Mouse (Mus musculus) forebrain, embryonic 14.5 days (tissue): Measurements from ENCODE around the gene Scmh1. TPM values are rescaled to one million over a fixed set of nuclear protein-coding genes. Genes with fewer than 3 reads are reported as not detected.
A peak's percentile ranks its signal among the peaks of the same experiment; 100 is the strongest.

Experiments used
- ATAC-seq: fragments of 200-750 bp; cut with Nextera tagmentation; 2 replicates; pipeline ENCODE4 v1.8.0; 2017; ENCODE audit warnings: mild to moderate bottlenecking, moderate library complexity
- DNase-seq: peaks from one replicate; pipeline ENCODE4 v3.0.0-alpha.2; 2015; ENCODE audit warnings: low spot score
- H3K27ac ChIP-seq: fragments of 300-500 bp; sonication (generic); 2 replicates; pipeline ENCODE4 v1.5.1; 2014; ENCODE audit warnings: low read depth, mild to moderate bottlenecking, control low read depth, low read length, moderate library complexity
- H3K27me3 ChIP-seq: fragments of 300-500 bp; sonication (generic); replicated peaks from 2 replicates; pipeline ENCODE4 v1.6.1; 2014; ENCODE audit warnings: low read length, control low read depth, mixed read lengths; ENCODE audit not compliant: control insufficient read depth, insufficient read depth
- H3K36me3 ChIP-seq: fragments of 300-500 bp; sonication (generic); 2 replicates; pipeline ENCODE4 v1.6.1; 2014; ENCODE audit warnings: low read length, control low read depth; ENCODE audit not compliant: control insufficient read depth, insufficient read depth
- H3K4me1 ChIP-seq: fragments of 300-500 bp; sonication (generic); 2 replicates; pipeline ENCODE4 v1.6.1; 2014; ENCODE audit warnings: antibody characterized with exemption, low read length, control low read depth; ENCODE audit not compliant: control insufficient read depth, insufficient read depth
- H3K4me2 ChIP-seq: fragments of 300-500 bp; sonication (generic); 2 replicates; pipeline ENCODE4 v1.6.1; 2014; ENCODE audit warnings: mild to moderate bottlenecking, control low read depth, low read length
- H3K4me3 ChIP-seq: fragments of 300-500 bp; sonication (generic); 2 replicates; pipeline ENCODE4 v1.5.1; 2014; ENCODE audit warnings: low read depth, low read length, control low read depth
- H3K9ac ChIP-seq: fragments of 300-500 bp; sonication (generic); 2 replicates; pipeline ENCODE4 v1.6.1; 2014; ENCODE audit warnings: mild to moderate bottlenecking, low read length, control low read depth, moderate library complexity
- H3K9me3 ChIP-seq: fragments of 300-500 bp; sonication (generic); replicated peaks from 2 replicates; pipeline ENCODE4 v1.6.1; 2016; ENCODE audit warnings: low read length, control low read depth, mixed read lengths; ENCODE audit not compliant: control insufficient read depth
- WGBS: fragments of 180-500 bp; shearing (Covaris S2); extraction: QIAGEN DNeasy Blood & Tissue Kit; methylation state at CpG from one replicate; pipeline ENCODE4 v1.1.7; 2014; 5-methylcytosine and 5-hydroxymethylcytosine counted together
- polyA plus RNA-seq: library from polyadenylated mRNA; unstranded; fragments of >200 nt; fragmentation: Nextera tagmentation; extraction: Ambion mirVana; gene quantifications from 2 replicates; pipeline ENCODE4 v1.2.1, GENCODE M21; 2014

The Scmh1 gene
- 38.8 and 55.8 TPM in 2 replicates for polyA plus RNA-seq

DNA sequence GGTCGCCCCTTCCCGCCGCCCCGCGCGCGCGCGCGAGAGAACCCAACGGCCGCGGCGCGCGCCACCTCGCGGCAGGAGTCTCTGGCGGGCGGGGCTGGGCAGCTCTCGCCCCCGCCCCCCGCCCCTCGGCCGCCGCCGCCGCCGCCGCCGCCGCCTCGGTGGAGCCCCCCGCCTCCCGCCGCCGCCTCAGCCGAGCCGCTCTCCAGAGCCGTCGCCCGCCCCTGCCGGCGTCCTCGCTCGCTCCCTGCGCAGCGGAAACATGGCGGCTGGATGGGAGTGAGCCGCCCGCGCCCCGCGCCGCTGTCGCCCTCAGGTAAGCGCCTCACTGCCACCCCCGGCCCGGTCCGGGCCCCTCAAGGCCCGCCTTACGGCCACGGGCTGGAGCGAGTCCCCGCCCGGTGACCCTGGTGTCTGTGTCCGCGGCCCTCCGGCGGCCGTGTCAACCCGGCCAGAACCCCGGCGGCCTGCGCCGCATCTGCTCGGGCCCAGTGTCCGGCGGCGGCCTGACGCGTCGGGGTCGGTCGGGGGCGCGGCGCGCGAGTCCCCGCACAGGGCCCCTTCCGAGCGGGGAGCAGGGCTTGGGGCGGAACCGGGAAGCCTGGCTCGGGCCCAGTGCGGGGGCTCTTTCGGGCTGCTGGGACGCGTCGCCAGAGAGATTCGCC is at the start of gene Scmh1:
TSS of gene Scmh1 (plus strand) at position 138 of the 662 bp plus-strand sequence.
- H3K27me3 ChIP-seq: no peaks in the 10 kb centered on the region
- peak within 1 kb of the TSS; percentile 98 for H3K9ac ChIP-seq
- no peaks in the 10 kb centered on the region for H3K9me3 ChIP-seq
- H3K36me3 ChIP-seq: no peaks in the 10 kb centered on the region
- ATAC-seq: peak; percentile 88
- WGBS: 0% methylated on average over 40 of the region's 102 CpGs
- peak within 1 kb of the TSS; percentile 91 for H3K27ac ChIP-seq
- H3K4me3 ChIP-seq: peak within 1 kb of the TSS; percentile 96
- DNase-seq: peak; percentile 89
- H3K4me2 ChIP-seq: peak within 1 kb of the TSS; percentile 51
- peaks cover 11% of the 10 kb centered on the region for H3K4me1 ChIP-seq

DNA sequence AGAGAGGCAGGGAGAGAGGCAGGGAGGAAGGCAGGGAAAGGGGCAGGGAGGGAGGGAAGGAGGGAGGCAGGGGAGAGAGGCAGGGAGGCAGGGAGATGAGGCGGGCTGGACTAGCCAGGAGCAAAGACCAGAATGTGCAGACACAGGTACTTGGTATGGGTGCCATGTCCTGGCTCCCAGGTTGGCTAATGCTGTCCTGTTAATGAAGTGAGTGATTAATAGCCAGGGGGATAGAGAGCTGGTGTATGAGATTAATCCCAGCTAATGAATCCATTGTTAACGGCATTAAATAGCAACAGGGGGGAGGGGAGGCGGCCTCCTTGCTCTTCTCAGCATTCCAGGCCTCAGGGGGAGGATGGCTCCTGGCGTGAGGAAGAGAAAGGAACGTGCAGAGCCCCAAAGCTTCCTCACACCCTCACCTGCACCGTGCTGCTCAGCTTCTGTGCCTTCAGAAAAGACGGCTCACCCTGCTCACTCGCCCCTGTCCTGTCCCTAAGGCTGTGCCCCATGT is 45.0 kb upstream of the Scmh1 start:
- Histone ChIP-seq H3K9me3 (no peaks in the 10 kb centered on the region), H3K4me2 (no peak overlapping the region), H3K27ac (no peak overlapping the region), H3K9ac (peak overlapping the region; percentile 38; the same call in 1 of the 2 replicates), H3K4me3 (no peak overlapping the region), H3K36me3 (no peaks in the 10 kb centered on the region), H3K4me1 (peaks cover 15% of the 10 kb centered on the region), H3K27me3 (no peaks in the 10 kb centered on the region)
- peak; percentile 50; the same call in 1 of the 2 replicates for ATAC-seq
- DNase-seq: peak; percentile 27
- WGBS: 2% methylated on average over 8 of the region's 8 CpGs

DNA sequence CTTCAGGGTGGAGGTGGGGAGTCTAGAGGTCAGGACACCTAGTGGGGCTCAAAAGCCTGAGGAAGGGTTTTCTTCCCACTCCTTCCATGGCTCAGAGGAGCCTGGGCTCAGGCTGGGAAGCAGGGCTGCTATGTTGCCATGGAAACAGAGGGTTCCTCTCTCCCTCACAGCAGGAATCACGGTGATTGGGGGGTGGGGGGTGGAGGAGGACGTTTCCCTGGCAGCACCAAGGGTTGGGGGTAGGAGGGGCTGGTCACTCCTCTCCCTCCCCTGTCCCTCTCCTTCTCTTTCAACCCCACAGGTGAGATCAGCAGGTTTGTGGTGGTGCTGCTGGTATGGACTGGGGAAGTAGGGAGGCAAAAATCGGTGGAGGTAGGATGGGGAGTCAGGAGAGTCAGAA is 40.4 kb upstream of the Scmh1 start:
- Histone ChIP-seq H3K4me1 (peaks cover 26% of the 10 kb centered on the region), H3K9ac (no peak overlapping the region), H3K4me3 (no peak overlapping the region), H3K4me2 (peak overlapping the region; percentile 6; the same call in 1 of the 2 replicates), H3K9me3 (no peaks in the 10 kb centered on the region), H3K27me3 (no peaks in the 10 kb centered on the region; the same call in 1 of the 2 replicates), H3K27ac (peak overlapping the region; percentile 54; the same call in 1 of the 2 replicates), H3K36me3 (no peaks in the 10 kb centered on the region)
- DNase-seq (peak; percentile 88), ATAC-seq (peak; percentile 65)
- WGBS: 0% methylated on average over 3 of the region's 3 CpGs

DNA sequence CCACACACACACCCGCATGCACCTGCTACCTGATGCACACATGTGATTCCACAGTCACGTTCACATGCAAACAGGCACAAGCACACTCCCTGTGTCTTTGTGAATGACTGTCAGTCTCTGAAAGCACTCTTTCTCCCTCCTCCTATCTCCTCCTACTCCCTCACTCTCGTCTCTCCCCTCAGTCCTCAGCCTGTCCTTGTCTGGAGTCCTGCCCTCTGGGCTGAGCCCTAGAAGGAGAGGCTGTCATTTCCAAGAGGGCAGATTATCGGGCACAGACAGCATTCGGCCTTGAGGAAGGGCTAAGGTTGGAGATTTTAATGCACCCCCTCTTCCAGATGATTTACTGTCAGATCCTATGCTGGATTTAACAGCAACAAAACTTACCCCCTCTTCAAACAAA is 39.6 kb upstream of the Scmh1 start:
- peaks cover 29% of the 10 kb centered on the region for H3K4me1 ChIP-seq
- no peak overlapping the region for H3K4me3 ChIP-seq
- H3K9me3 ChIP-seq: no peaks in the 10 kb centered on the region
- H3K4me2 ChIP-seq: no peak overlapping the region
- H3K27ac ChIP-seq: no peak overlapping the region
- H3K9ac ChIP-seq: no peak overlapping the region
- ATAC-seq (no peak), DNase-seq (no peak)
- no peaks in the 10 kb centered on the region for H3K36me3 ChIP-seq
- no peaks in the 10 kb centered on the region; the same call in 1 of the 2 replicates for H3K27me3 ChIP-seq
- WGBS: 20% methylated on average over 5 of the region's 5 CpGs

DNA sequence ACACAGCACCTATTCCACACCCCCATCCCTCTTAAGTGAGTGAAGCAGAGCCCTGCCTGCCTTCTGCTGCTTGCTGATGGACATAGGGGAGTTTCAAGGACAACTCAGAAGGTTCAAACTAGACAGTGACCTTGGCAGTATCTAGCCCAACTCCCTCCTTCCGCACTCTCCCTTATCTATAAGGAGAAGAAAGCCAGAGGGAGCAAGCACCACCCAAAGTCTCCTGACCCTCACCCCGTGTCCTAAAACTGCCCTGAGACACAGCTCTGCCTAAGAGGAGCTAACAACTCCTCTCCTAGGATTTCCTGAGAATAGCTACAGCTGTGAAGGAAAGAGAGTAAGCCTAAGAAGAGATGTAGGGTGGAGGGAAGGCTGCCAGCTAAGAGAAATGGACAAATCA is 37.0 kb upstream of the Scmh1 start:
- no peaks in the 10 kb centered on the region for H3K36me3 ChIP-seq
- no peak overlapping the region for H3K27ac ChIP-seq
- no peaks in the 10 kb centered on the region; the same call in 1 of the 2 replicates for H3K27me3 ChIP-seq
- ATAC-seq (no peak), DNase-seq (no peak)
- H3K4me3 ChIP-seq: no peak overlapping the region
- peaks cover 30% of the 10 kb centered on the region for H3K4me1 ChIP-seq
- H3K4me2 ChIP-seq: no peak overlapping the region
- WGBS: 81% methylated on average over 2 of the region's 2 CpGs
- H3K9me3 ChIP-seq: no peaks in the 10 kb centered on the region
- H3K9ac ChIP-seq: no peak overlapping the region

DNA sequence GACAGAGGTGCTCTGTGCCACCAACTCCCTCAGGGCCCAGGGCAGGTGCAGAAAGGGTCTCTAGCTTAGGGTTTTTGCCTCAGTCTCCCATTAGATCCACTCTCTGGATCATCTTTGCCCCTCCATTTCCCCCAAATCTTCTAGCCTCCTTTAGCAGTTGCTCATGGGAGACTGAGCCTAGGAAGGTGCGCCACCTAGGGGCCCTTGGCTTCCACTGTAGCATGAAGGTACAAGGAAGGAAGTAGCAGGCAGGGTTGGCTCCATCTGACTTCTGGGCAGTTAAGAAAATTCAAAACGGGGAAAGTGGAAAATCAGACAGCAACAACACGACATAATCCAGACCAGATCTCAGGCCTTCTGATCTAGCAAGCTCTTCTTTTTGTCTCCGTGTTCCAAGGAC is 36.4 kb upstream of the Scmh1 start:
- Histone ChIP-seq H3K27me3 (no peaks in the 10 kb centered on the region; the same call in 1 of the 2 replicates), H3K4me2 (no peak overlapping the region), H3K4me1 (peaks cover 36% of the 10 kb centered on the region), H3K36me3 (no peaks in the 10 kb centered on the region), H3K27ac (no peak overlapping the region), H3K9ac (no peak overlapping the region), H3K9me3 (no peaks in the 10 kb centered on the region), H3K4me3 (no peak overlapping the region)
- DNase-seq: peak; percentile 87
- WGBS: 7% methylated on average over 4 of the region's 4 CpGs
- peak; percentile 57 for ATAC-seq

DNA sequence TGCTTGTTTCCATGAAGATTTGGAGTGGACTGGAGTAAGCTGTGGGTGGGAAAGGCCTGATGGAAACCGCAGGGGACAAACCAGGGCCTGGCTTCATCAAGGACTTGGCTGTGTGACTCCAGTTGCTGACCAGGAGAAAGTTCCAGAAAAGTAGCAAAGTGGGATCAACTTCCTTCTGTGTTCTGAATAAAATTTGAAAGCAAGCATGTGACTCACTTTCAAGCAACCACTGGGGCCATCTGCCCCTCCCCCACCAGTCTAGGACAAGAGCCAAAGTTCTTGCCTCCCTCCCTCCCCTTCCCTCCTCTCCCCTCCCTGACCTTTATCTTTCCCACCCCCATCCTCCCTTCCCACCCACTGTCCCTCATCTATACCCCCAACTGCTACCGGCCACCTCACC is 35.9 kb upstream of the Scmh1 start:
- H3K36me3 ChIP-seq: no peaks in the 10 kb centered on the region
- no peak overlapping the region for H3K27ac ChIP-seq
- DNase-seq (peak; percentile 58), ATAC-seq (no peak)
- H3K4me1 ChIP-seq: peaks cover 35% of the 10 kb centered on the region
- H3K4me2 ChIP-seq: no peak overlapping the region; the same call in 1 of the 2 replicates
- no peak overlapping the region for H3K9ac ChIP-seq
- WGBS: 22% methylated on average over 2 of the region's 2 CpGs
- no peaks in the 10 kb centered on the region; the same call in 1 of the 2 replicates for H3K27me3 ChIP-seq
- no peak overlapping the region for H3K4me3 ChIP-seq
- H3K9me3 ChIP-seq: no peaks in the 10 kb centered on the region

DNA sequence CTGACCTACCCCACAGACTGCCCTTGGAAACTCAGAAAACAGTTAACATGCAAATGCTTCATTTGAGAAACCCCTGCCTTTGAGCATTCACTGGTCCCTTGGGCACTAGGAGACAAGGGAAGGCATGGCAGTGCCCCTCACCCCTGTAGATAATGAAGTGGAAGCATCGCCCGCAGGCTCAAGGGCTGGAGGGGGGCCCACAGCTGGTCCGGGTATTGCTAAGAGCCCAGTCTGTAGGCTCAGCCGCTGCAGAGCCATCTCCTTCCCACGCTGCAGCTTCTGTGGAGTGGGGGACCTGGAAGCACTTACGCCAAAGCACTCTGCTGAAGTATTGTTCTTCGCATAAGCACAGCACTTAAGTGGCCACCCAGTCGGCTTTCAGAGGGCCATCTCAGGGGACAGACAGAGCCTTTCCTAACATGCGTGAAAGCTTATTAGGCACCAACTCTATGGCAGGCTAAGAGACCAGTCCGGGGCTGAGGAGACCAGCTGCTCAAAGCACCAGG is 35.2 kb upstream of the Scmh1 start:
- Histone ChIP-seq H3K27me3 (no peaks in the 10 kb centered on the region; the same call in 1 of the 2 replicates), H3K4me3 (no peak overlapping the region), H3K27ac (peak overlapping the region; percentile 34), H3K9ac (peak overlapping the region; percentile 43), H3K4me1 (peaks cover 28% of the 10 kb centered on the region), H3K36me3 (no peaks in the 10 kb centered on the region), H3K4me2 (peak overlapping the region; percentile 28; the same call in 1 of the 2 replicates), H3K9me3 (no peaks in the 10 kb centered on the region)
- ATAC-seq (peak; percentile 81), DNase-seq (peak; percentile 69)
- WGBS: 6% methylated on average over 10 of the region's 10 CpGs

DNA sequence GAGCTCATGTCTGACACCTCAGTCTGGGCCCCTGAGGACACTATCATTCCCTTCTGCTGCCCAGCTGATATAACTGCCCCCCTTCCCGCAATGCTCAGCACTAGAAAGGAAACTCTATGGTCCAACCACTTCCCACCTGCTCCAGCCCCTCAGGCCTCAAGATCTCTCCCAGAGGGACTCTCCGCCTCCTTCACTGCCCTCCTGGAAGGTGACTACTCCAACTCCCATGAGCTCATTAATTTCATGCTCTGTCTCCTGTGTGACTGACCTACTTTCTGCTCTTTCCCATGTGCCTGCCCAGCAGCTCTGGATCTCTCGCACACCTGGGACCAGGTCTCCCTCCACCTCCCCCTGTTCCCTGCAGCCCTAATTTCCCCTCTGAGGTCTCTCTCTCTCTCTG is 32.2 kb upstream of the Scmh1 start:
- Histone ChIP-seq H3K9me3 (no peaks in the 10 kb centered on the region), H3K4me3 (no peak overlapping the region), H3K4me2 (no peak overlapping the region), H3K4me1 (peaks cover 24% of the 10 kb centered on the region), H3K27ac (0 out of 2 replicates have a peak overlapping the region, but pooled peaks have one; percentile 0), H3K36me3 (no peaks in the 10 kb centered on the region), H3K9ac (no peak overlapping the region), H3K27me3 (no peaks in the 10 kb centered on the region)
- ATAC-seq (no peak), DNase-seq (no peak)
- 81% methylated on average over 3 of the region's 3 CpGs for WGBS
